In genomic region chr2:92389645-92390044, GRCm38 (mm10) we compare ENCODE assay signal across 9 mouse cellular contexts. TPM values are rescaled to one million over a fixed set of nuclear protein-coding genes. Genes with fewer than 3 reads are reported as not detected.
DNase-seq lines count a peak whose midpoint lies in the region; ATAC-seq and TF ChIP-seq lines count a peak whose summit lies in the region.
"Had no signal": no experiment of that assay in that cellular context is flagged by ENCODE, and none has a peak within 500 bp of the region (broad histone marks: within the 10 kb centered on the region; RNA-seq: fewer than 3 reads in every experiment).

No protein-coding gene starts in this region.

- peak overlapping the region; percentile 83 for H3K4me2 ChIP-seq in heart, embryonic 16.5 days (ENCODE audit: low read depth, low read length)
- peak overlapping the region; percentile 88 for H3K4me2 ChIP-seq in hindbrain, embryonic 13.5 days
- H3K4me2 ChIP-seq in midbrain, embryonic 13.5 days (replicated peaks): peak overlapping the region; percentile 79

- DNase-seq in heart, postnatal 10 days: no peak
- no peak for DNase-seq in Patski (ENCODE audit: low read depth, low spot score)
- DNase-seq in adrenal gland, adult (ENCODE audit: inconsistent age in 2 of 2, low spot score in 1 of 2): no peak

- no peak for TF ChIP-seq CTCF in Patski (IDR thresholded peaks at IDR 0.05)

- no peak overlapping the region; the same call in none of the 2 replicates for H3K9ac ChIP-seq in heart, embryonic 16.5 days (ENCODE audit: low read length)
- H3K9ac ChIP-seq in hindbrain, embryonic 13.5 days: peak overlapping the region; percentile 94
- peak overlapping the region; percentile 93; the same call in 1 of the 2 replicates for H3K9ac ChIP-seq in midbrain, embryonic 13.5 days (replicated peaks)

- CTCF ChIA-PET in Patski (lab: Charles Lee): interaction anchor here (1.3 kb wide), 1 partner anchor 32 kb away, joined by 3 read pairs; no protein-coding TSS in a partner anchor

- ATAC-seq in heart, embryonic 16.5 days (replicated peaks; ENCODE audit: extremely low read depth, insufficient read depth, low FRiP score): 0 out of 2 replicates have a peak, but pooled peaks have one; percentile 1
- ATAC-seq in Patski: peak; percentile 2
- ATAC-seq in hindbrain, embryonic 13.5 days (ENCODE audit: low FRiP score): no peak; the same call in 1 of the 2 replicates
- no peak for ATAC-seq in midbrain, embryonic 13.5 days
- no peak for ATAC-seq in megakaryocyte progenitor cell, adult 5-6 weeks (replicated peaks; ENCODE audit: poor library complexity)
- ATAC-seq in cerebellum, adult (ENCODE audit: insufficient number of reproducible peaks, low FRiP score, low TSS enrichment): no peak

- peaks cover 23% of the 10 kb centered on the region for H3K4me1 ChIP-seq in heart, embryonic 16.5 days (ENCODE audit: control insufficient read depth, insufficient read depth, low read length)
- peaks cover 70% of the 10 kb centered on the region for H3K4me1 ChIP-seq in hindbrain, embryonic 13.5 days (replicated peaks)
- H3K4me1 ChIP-seq in midbrain, embryonic 13.5 days (replicated peaks): peaks cover 71% of the 10 kb centered on the region

- POLR2A ChIA-PET in Patski (lab: Charles Lee): interaction anchor here (0.7 to 2.5 kb wide), 4 partner anchors 16 to 375 kb away, joined by 3 to 18 read pairs (median 3); partner anchors contain the start of gene Cry2

- peaks cover 19% of the 10 kb centered on the region for H3K27me3 ChIP-seq in heart, embryonic 16.5 days (ENCODE audit: control insufficient read depth, insufficient read depth, low read length)
- peaks cover 4% of the 10 kb centered on the region for H3K27me3 ChIP-seq in Patski
- no peaks in the 10 kb centered on the region for H3K27me3 ChIP-seq in hindbrain, embryonic 13.5 days
- H3K27me3 ChIP-seq in midbrain, embryonic 13.5 days: no peaks in the 10 kb centered on the region

- in situ Hi-C loops in Patski (cut with MboI; ENCODE audit: low pct_unique_long_range_greater_than_20kb): no loop called here

- intact Hi-C loops in heart, postnatal 10 days (cut with DNase I): loop anchor here (5.0 kb wide), 1 partner anchor 43 kb away; the partner anchor contains the start of gene Cry2

- no peak overlapping the region for H3K27ac ChIP-seq in heart, embryonic 16.5 days (ENCODE audit: low read length)
- H3K27ac ChIP-seq in hindbrain, embryonic 13.5 days: peak overlapping the region; percentile 93
- H3K27ac ChIP-seq in midbrain, embryonic 13.5 days: peak overlapping the region; percentile 90

- no peaks in the 10 kb centered on the region for H3K36me3 ChIP-seq in heart, embryonic 16.5 days (ENCODE audit: control insufficient read depth, insufficient read depth)
- H3K36me3 ChIP-seq in hindbrain, embryonic 13.5 days: peaks cover 31% of the 10 kb centered on the region
- H3K36me3 ChIP-seq in midbrain, embryonic 13.5 days: peaks cover 31% of the 10 kb centered on the region
- H3K36me3 ChIP-seq: G1E had no signal

- no peaks in the 10 kb centered on the region for H3K9me3 ChIP-seq in heart, embryonic 16.5 days (replicated peaks; ENCODE audit: control insufficient read depth, low read length)
- no peaks in the 10 kb centered on the region for H3K9me3 ChIP-seq in hindbrain, embryonic 13.5 days
- H3K9me3 ChIP-seq in midbrain, embryonic 13.5 days: no peaks in the 10 kb centered on the region
- H3K9me3 ChIP-seq: G1E had no signal

- peak overlapping the region; percentile 65 for H3K4me3 ChIP-seq in heart, embryonic 16.5 days (ENCODE audit: low read length)
- H3K4me3 ChIP-seq in hindbrain, embryonic 13.5 days: peak overlapping the region; percentile 84
- H3K4me3 ChIP-seq in midbrain, embryonic 13.5 days (replicated peaks): peak overlapping the region; percentile 85

- 10% methylated on average over 10 of the region's 10 CpGs for WGBS in heart, embryonic 16.5 days
- WGBS in hindbrain, embryonic 13.5 days: 2% methylated on average over 10 of the region's 10 CpGs
- WGBS in midbrain, embryonic 13.5 days: 2% methylated on average over 10 of the region's 10 CpGs

RNA-seq across cellular contexts. Expression of gene 1700029I15Rik, which starts 7.3 kb away (rescaled TPM):
- polyA plus RNA-seq in heart, embryonic 16.5 days (2015; fragmentation: Nextera tagmentation; extraction: Ambion mirVana): 1.8 and 2.6 TPM in 2 replicates
- 1 to 10 TPM; 2.0 to 2.1 TPM for total RNA-seq in heart, postnatal 10 days (2021)
- polyA plus RNA-seq in Patski (2021): 2.8 TPM
- polyA plus RNA-seq in hindbrain, embryonic 13.5 days (2015; fragmentation: Nextera tagmentation; extraction: Ambion mirVana): 6.3 and 6.9 TPM in 2 replicates
- 8.0 and 8.9 TPM in 2 replicates for polyA plus RNA-seq in midbrain, embryonic 13.5 days (2015; fragmentation: Nextera tagmentation; extraction: Ambion mirVana)
- total RNA-seq in megakaryocyte progenitor cell, adult 5-6 weeks (2015): 1.6 and 2.1 TPM in 2 replicates
- 1.3 and 2.5 TPM in 2 replicates for total RNA-seq in megakaryocyte progenitor cell, adult 5-6 weeks (2017)

RNA-seq across cellular contexts. Expression of gene Mapk8ip1, which starts 11.4 kb away (rescaled TPM):
- 5.7 TPM in 2 replicates for polyA plus RNA-seq in heart, embryonic 16.5 days (2015; fragmentation: Nextera tagmentation; extraction: Ambion mirVana)
- total RNA-seq in heart, postnatal 10 days (2021): 10 to 100 TPM in 1 of 2 experiments, 1 to 10 TPM in 1; 9.3 to 10.3 TPM
- 48.1 TPM for polyA plus RNA-seq in Patski (2021)
- 111 and 112 TPM in 2 replicates for polyA plus RNA-seq in hindbrain, embryonic 13.5 days (2015; fragmentation: Nextera tagmentation; extraction: Ambion mirVana)
- 86.9 and 111 TPM in 2 replicates for polyA plus RNA-seq in midbrain, embryonic 13.5 days (2015; fragmentation: Nextera tagmentation; extraction: Ambion mirVana)
- total RNA-seq in megakaryocyte progenitor cell, adult 5-6 weeks (2015): not detected in 2 replicates
- 0.07 TPM in 1 of 2 replicates, not detected in the other for total RNA-seq in megakaryocyte progenitor cell, adult 5-6 weeks (2017)

RNA-seq across cellular contexts. Expression of gene Large2, which starts 15.0 kb away (rescaled TPM):
- 1.7 and 2.0 TPM in 2 replicates for polyA plus RNA-seq in heart, embryonic 16.5 days (2015; fragmentation: Nextera tagmentation; extraction: Ambion mirVana)
- total RNA-seq in heart, postnatal 10 days (2021): under 1 TPM; 0.10 to 0.99 TPM
- polyA plus RNA-seq in Patski (2021): 0.55 TPM
- polyA plus RNA-seq in hindbrain, embryonic 13.5 days (2015; fragmentation: Nextera tagmentation; extraction: Ambion mirVana): 1.6 and 2.4 TPM in 2 replicates
- 1.5 and 2.5 TPM in 2 replicates for polyA plus RNA-seq in midbrain, embryonic 13.5 days (2015; fragmentation: Nextera tagmentation; extraction: Ambion mirVana)
- 0.32 and 0.69 TPM in 2 replicates for total RNA-seq in megakaryocyte progenitor cell, adult 5-6 weeks (2015)
- total RNA-seq in megakaryocyte progenitor cell, adult 5-6 weeks (2017): 0.47 TPM in 1 of 2 replicates, not detected in the other
- polyA plus RNA-seq: G1E had no signal

RNA-seq across cellular contexts. Expression of gene Pex16, which starts 15.2 kb away (rescaled TPM):
- polyA plus RNA-seq in heart, embryonic 16.5 days (2015; fragmentation: Nextera tagmentation; extraction: Ambion mirVana): 20.1 and 20.7 TPM in 2 replicates
- 10 to 100 TPM; 23.0 to 29.8 TPM for total RNA-seq in heart, postnatal 10 days (2021)
- 21.4 TPM for polyA plus RNA-seq in Patski (2021)
- 35.7 and 35.8 TPM in 2 replicates for polyA plus RNA-seq in hindbrain, embryonic 13.5 days (2015; fragmentation: Nextera tagmentation; extraction: Ambion mirVana)
- 32.8 and 36.0 TPM in 2 replicates for polyA plus RNA-seq in midbrain, embryonic 13.5 days (2015; fragmentation: Nextera tagmentation; extraction: Ambion mirVana)
- total RNA-seq in megakaryocyte progenitor cell, adult 5-6 weeks (2015): 10.3 and 22.1 TPM in 2 replicates
- 11.3 and 16.7 TPM in 2 replicates for total RNA-seq in megakaryocyte progenitor cell, adult 5-6 weeks (2017)

RNA-seq across cellular contexts. Expression of gene Cry2, which starts 44.2 kb away (rescaled TPM):
- polyA plus RNA-seq in heart, embryonic 16.5 days (2015; fragmentation: Nextera tagmentation; extraction: Ambion mirVana): 18.4 and 18.6 TPM in 2 replicates
- total RNA-seq in heart, postnatal 10 days (2021): 10 to 100 TPM; 25.6 to 30.9 TPM
- polyA plus RNA-seq in Patski (2021): 16.7 TPM
- 36.8 and 38.5 TPM in 2 replicates for polyA plus RNA-seq in hindbrain, embryonic 13.5 days (2015; fragmentation: Nextera tagmentation; extraction: Ambion mirVana)
- 35.8 and 36.2 TPM in 2 replicates for polyA plus RNA-seq in midbrain, embryonic 13.5 days (2015; fragmentation: Nextera tagmentation; extraction: Ambion mirVana)
- total RNA-seq in megakaryocyte progenitor cell, adult 5-6 weeks (2015): 9.0 and 10.1 TPM in 2 replicates
- 7.4 and 10.9 TPM in 2 replicates for total RNA-seq in megakaryocyte progenitor cell, adult 5-6 weeks (2017)

Comparison
In these comparisons a context has a peak if more than half of its experiments do, and no peak if none do; other contexts are left out.
1. ATAC-seq: peak in heart, embryonic 16.5 days (single experiment) and Patski (single experiment); none in hindbrain, embryonic 13.5 days (single experiment), midbrain, embryonic 13.5 days (single experiment), megakaryocyte progenitor cell, adult 5-6 weeks (single experiment) and cerebellum, adult (single experiment).
2. Peak in every context shown above with its lines, with median percentiles within 50 percentile points of each other: H3K4me2 ChIP-seq and H3K4me3 ChIP-seq.